Mouse (Mus musculus) fibroblast of lung, adult 2 months (primary cell): Measurements from ENCODE around the gene Depdc5.

Experiments
- DNase-seq: peaks from one replicate; pipeline ENCODE4 v3.0.0-alpha.2; 2011; ENCODE audit warnings: low read depth

Depdc5 gene

GRCm38 (mm10) chr5:33001111-33001510, 137.6 kb downstream of the Depdc5 start:
- no peak for DNase-seq

GRCm38 (mm10) chr5:33002781-33003180, 139.3 kb downstream of the Depdc5 start:
- DNase-seq, result no peak

GRCm38 (mm10) chr5:33003500-33003899, 140.0 kb downstream of the Depdc5 start:
- DNase-seq, result no peak

GRCm38 (mm10) chr5:33004110-33004509, 140.6 kb downstream of the Depdc5 start:
- DNase-seq, result no peak

- no peak for DNase-seq
These were observed 142.1 kb downstream of the Depdc5 start for GRCm38 (mm10) chr5:33005442-33006145.

- DNase-seq, result no peak
These were observed 143.2 kb downstream of the Depdc5 start for GRCm38 (mm10) chr5:33006670-33007069.

GRCm38 (mm10) chr5:33007371-33007770, 143.9 kb downstream of the Depdc5 start:
- DNase-seq, result no peak

GRCm38 (mm10) chr5:33009301-33009700, 145.8 kb downstream of the Depdc5 start:
- no peak for DNase-seq

GRCm38 (mm10) chr5:33009818-33010812, 146.6 kb downstream of the Depdc5 start:
- DNase-seq, result no peak

GRCm38 (mm10) chr5:33011132-33012106, 147.9 kb downstream of the Depdc5 start:
- DNase-seq, result no peak

GRCm38 (mm10) chr5:33014096-33014495, 150.6 kb downstream of the Depdc5 start:
- no peak for DNase-seq

GRCm38 (mm10) chr5:33015579-33015978, 152.1 kb downstream of the Depdc5 start:
- no peak for DNase-seq

- DNase-seq, result no peak
These were observed 154.7 kb downstream of the Depdc5 start for GRCm38 (mm10) chr5:33018189-33018560.

GRCm38 (mm10) chr5:33018561-33019425, 155.3 kb downstream of the Depdc5 start, which contains the start of gene Ywhah:
TSS of gene Ywhah (plus strand) at chr5:33018816.
- DNase-seq, result peak; percentile 86

- DNase-seq, result no peak
These were observed 155.9 kb downstream of the Depdc5 start for GRCm38 (mm10) chr5:33019426-33019821.

- DNase-seq, result no peak
These were observed 158.1 kb downstream of the Depdc5 start for GRCm38 (mm10) chr5:33021622-33022021.

- DNase-seq, result no peak
These were observed 159.8 kb downstream of the Depdc5 start for GRCm38 (mm10) chr5:33023337-33023736.

- DNase-seq, result peak; percentile 24
These were observed 161.0 kb downstream of the Depdc5 start for GRCm38 (mm10) chr5:33024474-33024873.

- no peak for DNase-seq
These were observed 165.2 kb downstream of the Depdc5 start for GRCm38 (mm10) chr5:33028656-33029055.

- no peak for DNase-seq
These were observed 167.1 kb downstream of the Depdc5 start for GRCm38 (mm10) chr5:33030425-33031175.
